Mouse (Mus musculus): ENCODE data around the gene Exosc5. TPM values are rescaled to one million over a fixed set of nuclear protein-coding genes. Genes with fewer than 3 reads are reported as not detected.

Exosc5 gene
- polyA plus RNA-seq, 1 experiment from 2014 or later: 62.3 TPM

DNA sequence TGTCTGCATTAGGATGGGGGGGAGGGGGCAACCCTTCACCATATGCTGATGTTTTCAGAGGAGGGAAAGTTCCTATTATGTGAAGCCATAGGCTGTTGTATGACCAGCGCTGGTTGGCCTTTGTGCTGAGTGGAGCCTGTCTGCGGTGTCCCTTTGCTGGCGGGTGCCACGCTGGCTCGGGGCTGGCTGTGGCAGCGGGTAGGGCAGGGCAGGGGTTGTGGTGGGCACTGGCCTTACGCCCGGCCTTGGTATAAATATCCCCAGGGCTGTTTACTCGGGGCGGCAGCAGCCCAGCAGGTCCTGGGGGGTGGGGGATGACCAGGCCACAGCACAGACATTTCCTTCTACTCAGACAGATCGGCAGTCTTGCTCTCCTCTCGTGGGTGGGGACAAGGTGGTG is 51.0 kb downstream of the Exosc5 start:
- peaks cover 25% of the 10 kb centered on the region for H3K4me1 ChIP-seq (ENCODE audit: control insufficient read depth, insufficient read depth, low read length)
- ATAC-seq (ENCODE audit: low read depth) (0 out of 2 replicates have a peak, but pooled peaks have one; percentile 17), DNase-seq (ENCODE audit: low spot score) (no peak)
- peak overlapping the region; percentile 53 for H3K9ac ChIP-seq (ENCODE audit: low read depth, low read length)
- whole genome bisulfite sequencing: 13% methylated on average over 12 of the region's 12 CpGs
- H3K36me3 ChIP-seq (ENCODE audit: control insufficient read depth, insufficient read depth, low read length): peaks cover 30% of the 10 kb centered on the region
- H3K27ac ChIP-seq (replicated peaks; ENCODE audit: low read depth, low read length): peak overlapping the region; percentile 55
- no peak overlapping the region for H3K4me3 ChIP-seq (ENCODE audit: low read depth, low read length)
- no peaks in the 10 kb centered on the region for H3K9me3 ChIP-seq (ENCODE audit: control insufficient read depth, low read length)
- H3K27me3 ChIP-seq (replicated peaks; ENCODE audit: control insufficient read depth, insufficient read depth, low read length): no peaks in the 10 kb centered on the region
- H3K4me2 ChIP-seq (ENCODE audit: low read depth, low read length): peak overlapping the region; percentile 40

DNA sequence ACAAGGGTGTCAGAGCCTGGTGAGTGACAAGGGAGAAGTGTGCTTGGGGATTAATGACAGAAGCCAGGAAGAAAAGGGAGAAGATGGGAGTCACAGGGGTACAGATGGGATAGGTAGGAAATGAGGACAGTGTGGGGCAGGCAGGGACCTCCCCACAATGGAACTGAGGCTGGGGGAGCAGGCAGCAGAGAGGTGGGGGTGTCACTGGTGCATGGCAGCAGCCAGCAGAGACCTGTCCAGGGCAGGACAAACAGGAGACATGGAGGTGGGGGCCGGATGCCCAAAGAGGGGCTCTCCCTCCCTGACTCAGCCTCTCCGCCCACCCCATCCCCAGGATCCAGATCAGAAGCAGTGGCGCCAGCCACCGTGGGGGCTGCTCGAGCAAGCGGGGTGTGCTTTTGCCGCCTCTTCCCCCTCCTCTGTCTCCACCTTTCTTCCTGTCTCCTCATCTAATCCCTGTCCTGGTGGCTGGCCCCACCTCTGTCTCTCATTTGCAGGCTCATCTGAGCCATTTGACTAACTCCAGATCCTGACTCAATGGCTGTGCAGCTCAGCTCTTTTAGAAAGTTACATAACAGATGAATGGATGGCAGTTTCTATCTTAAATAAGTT is 51.7 kb downstream of the Exosc5 start:
- Histone ChIP-seq H3K9ac (ENCODE audit: low read depth, low read length) (peak overlapping the region; percentile 53), H3K27ac (replicated peaks; ENCODE audit: low read depth, low read length) (peak overlapping the region; percentile 55), H3K9me3 (ENCODE audit: control insufficient read depth, low read length) (no peaks in the 10 kb centered on the region), H3K36me3 (ENCODE audit: control insufficient read depth, insufficient read depth, low read length) (peaks cover 36% of the 10 kb centered on the region), H3K4me2 (ENCODE audit: low read depth, low read length) (peak overlapping the region; percentile 40), H3K4me1 (ENCODE audit: control insufficient read depth, insufficient read depth, low read length) (peaks cover 25% of the 10 kb centered on the region), H3K27me3 (replicated peaks; ENCODE audit: control insufficient read depth, insufficient read depth, low read length) (no peaks in the 10 kb centered on the region), H3K4me3 (ENCODE audit: low read depth, low read length) (no peak overlapping the region)
- 0% methylated on average over 5 of the region's 7 CpGs for whole genome bisulfite sequencing
- DNase-seq (ENCODE audit: low spot score) (no peak), ATAC-seq (ENCODE audit: low read depth) (peak; percentile 16)

DNA sequence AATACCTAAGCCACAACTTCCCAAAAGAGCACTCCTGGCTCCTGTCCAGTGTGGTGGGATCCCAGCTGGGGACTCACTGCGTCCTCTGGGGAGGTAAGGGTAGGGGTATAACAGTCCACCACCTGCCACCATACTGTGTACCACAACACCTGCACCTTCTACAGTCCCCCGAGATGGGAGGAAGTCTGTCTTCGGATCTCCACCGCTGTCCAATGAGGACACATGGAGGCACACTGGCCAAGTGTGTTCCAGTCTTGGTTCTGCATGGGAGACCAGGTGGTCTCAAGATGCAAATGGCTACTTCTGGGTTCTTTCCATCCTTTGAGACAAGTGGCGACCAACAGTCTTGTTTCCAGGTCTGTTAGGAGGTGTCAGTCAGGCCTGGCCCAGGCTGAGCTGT is 52.2 kb downstream of the Exosc5 start:
- H3K4me1 ChIP-seq (ENCODE audit: control insufficient read depth, insufficient read depth, low read length): peaks cover 25% of the 10 kb centered on the region
- peak overlapping the region; percentile 40 for H3K4me2 ChIP-seq (ENCODE audit: low read depth, low read length)
- 45% methylated on average over 5 of the region's 5 CpGs for WGBS
- H3K36me3 ChIP-seq (ENCODE audit: control insufficient read depth, insufficient read depth, low read length): peaks cover 42% of the 10 kb centered on the region
- ATAC-seq (ENCODE audit: low read depth) (no peak), DNase-seq (ENCODE audit: low spot score) (no peak)
- peak overlapping the region; percentile 63 for H3K27ac ChIP-seq (replicated peaks; ENCODE audit: low read depth, low read length)
- peak overlapping the region; percentile 53; the same call in 1 of the 2 replicates for H3K9ac ChIP-seq (ENCODE audit: low read depth, low read length)
- no peaks in the 10 kb centered on the region for H3K27me3 ChIP-seq (replicated peaks; ENCODE audit: control insufficient read depth, insufficient read depth, low read length)
- H3K4me3 ChIP-seq (ENCODE audit: low read depth, low read length): no peak overlapping the region
- H3K9me3 ChIP-seq (ENCODE audit: control insufficient read depth, low read length): no peaks in the 10 kb centered on the region

DNA sequence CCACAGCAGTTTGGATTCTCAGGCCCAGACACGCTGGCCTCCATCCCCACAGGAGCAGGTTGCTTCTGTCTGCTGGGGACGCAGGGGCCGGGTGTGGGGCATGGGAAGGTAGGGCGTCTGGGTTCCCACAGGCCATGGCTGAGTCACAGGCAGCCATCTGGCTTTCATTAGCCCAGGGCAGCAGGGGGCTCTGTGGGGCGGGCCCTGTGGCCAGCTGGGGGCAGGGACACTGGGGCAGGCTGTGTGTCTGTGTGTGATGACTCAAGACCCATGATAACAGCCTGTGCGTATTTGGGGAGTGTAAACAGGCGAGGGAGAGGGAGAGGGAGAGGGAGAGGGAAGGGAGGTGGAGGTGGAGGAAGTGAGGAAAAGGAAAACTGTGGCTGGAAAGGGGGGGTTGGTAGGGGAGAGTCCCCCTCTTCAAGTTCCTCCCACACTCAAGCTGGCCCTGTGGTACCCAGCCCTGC is 52.8 kb downstream of the Exosc5 start:
- H3K27me3 ChIP-seq (replicated peaks; ENCODE audit: control insufficient read depth, insufficient read depth, low read length): no peaks in the 10 kb centered on the region
- 8% methylated on average over 7 of the region's 7 CpGs for WGBS
- H3K4me3 ChIP-seq (ENCODE audit: low read depth, low read length): no peak overlapping the region
- H3K4me2 ChIP-seq (ENCODE audit: low read depth, low read length): no peak overlapping the region
- peak overlapping the region; percentile 63 for H3K27ac ChIP-seq (replicated peaks; ENCODE audit: low read depth, low read length)
- H3K36me3 ChIP-seq (ENCODE audit: control insufficient read depth, insufficient read depth, low read length): peaks cover 44% of the 10 kb centered on the region
- DNase-seq (ENCODE audit: low spot score) (peak; percentile 69), ATAC-seq (ENCODE audit: low read depth) (peak; percentile 51)
- H3K9ac ChIP-seq (ENCODE audit: low read depth, low read length): 0 out of 2 replicates have a peak overlapping the region, but pooled peaks have one; percentile 30
- H3K9me3 ChIP-seq (ENCODE audit: control insufficient read depth, low read length): no peaks in the 10 kb centered on the region
- H3K4me1 ChIP-seq (ENCODE audit: control insufficient read depth, insufficient read depth, low read length): peaks cover 25% of the 10 kb centered on the region

DNA sequence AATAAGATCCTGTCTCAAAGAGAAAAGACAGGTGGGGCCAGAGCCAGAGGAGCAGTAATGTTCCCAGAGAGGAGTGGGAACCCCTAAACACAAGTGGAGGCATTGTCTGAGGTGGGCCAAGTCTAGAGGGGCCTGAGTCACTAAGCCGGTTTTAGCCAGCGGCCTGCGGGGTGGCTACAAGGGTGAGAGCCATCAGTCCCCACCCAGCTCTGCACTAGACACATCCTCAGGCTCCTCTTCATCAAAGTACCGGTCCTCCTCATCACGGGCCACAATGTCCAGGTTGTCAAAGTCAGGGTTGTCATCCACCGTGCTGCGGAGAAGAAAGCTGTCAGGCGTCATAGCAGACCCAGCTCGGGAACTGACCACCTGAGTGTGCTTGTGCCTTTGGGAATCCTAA is 53.8 kb downstream of the Exosc5 start:
- ATAC-seq (ENCODE audit: low read depth): no peak
- Histone ChIP-seq H3K36me3 (ENCODE audit: control insufficient read depth, insufficient read depth, low read length) (peaks cover 44% of the 10 kb centered on the region), H3K4me1 (ENCODE audit: control insufficient read depth, insufficient read depth, low read length) (peaks cover 31% of the 10 kb centered on the region), H3K9me3 (ENCODE audit: control insufficient read depth, low read length) (no peaks in the 10 kb centered on the region), H3K4me3 (ENCODE audit: low read depth, low read length) (no peak overlapping the region), H3K9ac (ENCODE audit: low read depth, low read length) (no peak overlapping the region), H3K27ac (replicated peaks; ENCODE audit: low read depth, low read length) (no peak overlapping the region), H3K4me2 (ENCODE audit: low read depth, low read length) (no peak overlapping the region), H3K27me3 (replicated peaks; ENCODE audit: control insufficient read depth, insufficient read depth, low read length) (no peaks in the 10 kb centered on the region)
- no peak for DNase-seq (ENCODE audit: low spot score)
- 90% methylated on average over 9 of the region's 9 CpGs for WGBS

DNA sequence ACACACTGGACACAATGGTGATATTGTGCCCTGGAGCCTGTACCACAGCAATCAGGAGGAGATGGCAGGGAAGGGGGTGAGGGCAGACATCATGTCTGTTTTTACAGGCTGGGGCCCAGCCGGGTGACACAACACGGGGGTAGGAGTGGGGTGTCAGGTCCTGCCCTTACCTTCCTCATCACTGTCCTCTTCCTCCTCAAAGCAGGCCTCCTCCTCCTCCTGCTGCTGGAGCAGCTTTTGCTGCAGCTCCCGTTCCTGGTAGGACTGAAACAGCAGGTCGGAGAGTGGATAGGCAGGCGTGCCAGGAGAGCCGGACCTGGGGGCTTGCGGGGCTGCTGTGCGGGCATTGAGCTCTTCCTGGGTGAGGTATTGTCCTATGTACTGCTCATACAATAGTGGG is 55.6 kb downstream of the Exosc5 start:
- WGBS: 89% methylated on average over 8 of the region's 8 CpGs
- Histone ChIP-seq H3K9ac (ENCODE audit: low read depth, low read length) (no peak overlapping the region), H3K4me1 (ENCODE audit: control insufficient read depth, insufficient read depth, low read length) (peaks cover 36% of the 10 kb centered on the region), H3K36me3 (ENCODE audit: control insufficient read depth, insufficient read depth, low read length) (peaks cover 44% of the 10 kb centered on the region), H3K27me3 (replicated peaks; ENCODE audit: control insufficient read depth, insufficient read depth, low read length) (no peaks in the 10 kb centered on the region), H3K27ac (replicated peaks; ENCODE audit: low read depth, low read length) (no peak overlapping the region), H3K4me3 (ENCODE audit: low read depth, low read length) (no peak overlapping the region), H3K9me3 (ENCODE audit: control insufficient read depth, low read length) (no peaks in the 10 kb centered on the region), H3K4me2 (ENCODE audit: low read depth, low read length) (no peak overlapping the region)
- DNase-seq (ENCODE audit: low spot score): no peak
- no peak for ATAC-seq (ENCODE audit: low read depth)

DNA sequence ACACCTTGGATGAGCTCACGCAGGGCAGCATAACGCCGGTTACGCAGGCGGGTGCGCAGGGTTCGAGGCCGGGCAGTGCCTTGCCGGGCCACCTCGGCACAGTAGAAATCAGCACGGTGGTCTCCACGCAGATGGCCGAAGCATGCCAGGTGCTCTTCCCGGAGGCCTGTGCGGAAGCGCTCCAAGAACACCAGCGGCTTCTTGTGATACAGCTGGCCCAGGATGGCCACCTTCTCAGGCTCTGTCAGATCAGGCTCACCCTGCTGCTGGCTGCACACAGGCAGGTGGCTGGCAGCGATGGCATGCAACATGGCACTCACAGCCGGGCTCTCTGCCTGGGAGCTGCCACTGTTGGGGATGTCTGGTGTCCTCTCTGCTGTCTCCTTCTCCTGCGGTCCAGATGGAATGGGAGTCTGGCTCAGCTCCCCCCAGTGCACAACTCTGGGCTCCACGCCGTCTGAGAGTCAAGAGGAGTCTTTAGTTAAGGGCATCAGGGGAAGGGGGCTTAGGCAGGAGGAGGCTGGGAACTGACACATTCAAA is 56.8 kb downstream of the Exosc5 start:
- Histone ChIP-seq H3K4me2 (ENCODE audit: low read depth, low read length) (no peak overlapping the region), H3K27me3 (replicated peaks; ENCODE audit: control insufficient read depth, insufficient read depth, low read length) (no peaks in the 10 kb centered on the region), H3K27ac (replicated peaks; ENCODE audit: low read depth, low read length) (no peak overlapping the region), H3K9me3 (ENCODE audit: control insufficient read depth, low read length) (no peaks in the 10 kb centered on the region), H3K4me3 (ENCODE audit: low read depth, low read length) (no peak overlapping the region), H3K9ac (ENCODE audit: low read depth, low read length) (no peak overlapping the region), H3K4me1 (ENCODE audit: control insufficient read depth, insufficient read depth, low read length) (peaks cover 26% of the 10 kb centered on the region), H3K36me3 (ENCODE audit: control insufficient read depth, insufficient read depth, low read length) (peaks cover 52% of the 10 kb centered on the region)
- 96% methylated on average over 20 of the region's 22 CpGs for WGBS
- no peak for ATAC-seq (ENCODE audit: low read depth)
- DNase-seq (ENCODE audit: low spot score): no peak

DNA sequence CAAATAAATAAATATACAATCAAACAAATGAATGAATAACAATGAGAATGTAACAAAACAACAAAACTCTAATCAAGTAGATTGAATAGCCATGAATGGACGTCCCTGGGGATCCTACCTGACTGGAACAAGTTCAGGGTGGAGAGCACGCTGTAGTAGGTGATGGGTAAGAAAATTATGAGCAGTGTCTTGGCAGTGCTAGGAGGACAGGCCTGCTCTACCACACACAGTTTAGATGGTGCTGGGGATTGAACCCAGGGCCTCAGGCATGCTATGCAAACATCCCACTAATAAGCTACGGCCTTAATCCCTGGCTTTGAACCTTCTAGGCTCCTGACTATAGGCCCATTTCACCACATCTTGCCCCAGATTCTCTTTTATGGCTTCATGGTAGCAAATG is 58.5 kb downstream of the Exosc5 start:
- peaks cover 11% of the 10 kb centered on the region for H3K4me1 ChIP-seq (ENCODE audit: control insufficient read depth, insufficient read depth, low read length)
- peak overlapping the region; percentile 93 for H3K4me2 ChIP-seq (ENCODE audit: low read depth, low read length)
- peak overlapping the region; percentile 77; the same call in 1 of the 2 replicates for H3K4me3 ChIP-seq (ENCODE audit: low read depth, low read length)
- no peak for DNase-seq (ENCODE audit: low spot score)
- H3K27me3 ChIP-seq (replicated peaks; ENCODE audit: control insufficient read depth, insufficient read depth, low read length): no peaks in the 10 kb centered on the region
- H3K9ac ChIP-seq (ENCODE audit: low read depth, low read length): peak overlapping the region; percentile 80; the same call in 1 of the 2 replicates
- H3K36me3 ChIP-seq (ENCODE audit: control insufficient read depth, insufficient read depth, low read length): peaks cover 63% of the 10 kb centered on the region
- H3K9me3 ChIP-seq (ENCODE audit: control insufficient read depth, low read length): no peaks in the 10 kb centered on the region
- ATAC-seq (ENCODE audit: low read depth): no peak
- 87% methylated on average over 3 of the region's 3 CpGs for WGBS
- H3K27ac ChIP-seq (replicated peaks; ENCODE audit: low read depth, low read length): no peak overlapping the region
